Mouse (Mus musculus): ENCODE measurements around the gene Myh13. TPM values are rescaled to one million over a fixed set of nuclear protein-coding genes. Genes with fewer than 3 reads are reported as not detected.

Myh13 gene
- polyA plus RNA-seq, 1 experiment from 2014 or later, result 0.13 TPM

GRCm38 (mm10) chr11:67362236-67362635, 40.8 kb downstream of the Myh13 start:
- Histone ChIP-seq H3K9ac (replicated peaks) (no peak overlapping the region), H3K4me1 (replicated peaks) (no peaks in the 10 kb centered on the region), H3K36me3 (no peaks in the 10 kb centered on the region), H3K27me3 (no peaks in the 10 kb centered on the region), H3K27ac (no peak overlapping the region), H3K9me3 (no peaks in the 10 kb centered on the region), H3K4me2 (no peak overlapping the region), H3K4me3 (replicated peaks) (no peak overlapping the region)
- ATAC-seq (ENCODE audit: insufficient number of reproducible peaks, insufficient read depth, low FRiP score, low TSS enrichment, low read depth), result no peak
- 67% methylated on average over 3 of the region's 3 CpGs for WGBS

GRCm38 (mm10) chr11:67364551-67364950, 43.1 kb downstream of the Myh13 start:
- Histone ChIP-seq H3K9me3 (no peaks in the 10 kb centered on the region), H3K4me2 (no peak overlapping the region), H3K36me3 (no peaks in the 10 kb centered on the region), H3K4me1 (replicated peaks) (no peaks in the 10 kb centered on the region), H3K27ac (no peak overlapping the region), H3K27me3 (no peaks in the 10 kb centered on the region), H3K4me3 (replicated peaks) (no peak overlapping the region), H3K9ac (replicated peaks) (no peak overlapping the region)
- ATAC-seq (ENCODE audit: insufficient number of reproducible peaks, insufficient read depth, low FRiP score, low TSS enrichment, low read depth), result no peak
- 89% methylated on average over 12 of the region's 12 CpGs for WGBS

- ATAC-seq (ENCODE audit: insufficient number of reproducible peaks, insufficient read depth, low FRiP score, low TSS enrichment, low read depth), result no peak
- WGBS, result 87% methylated on average over 14 of the region's 14 CpGs
- no peak overlapping the region for H3K9ac ChIP-seq (replicated peaks)
- H3K27ac ChIP-seq, result no peak overlapping the region
- no peak overlapping the region for H3K4me3 ChIP-seq (replicated peaks)
- H3K9me3 ChIP-seq, result no peaks in the 10 kb centered on the region
- H3K27me3 ChIP-seq, result no peaks in the 10 kb centered on the region
- H3K4me2 ChIP-seq, result no peak overlapping the region
- H3K4me1 ChIP-seq (replicated peaks), result no peaks in the 10 kb centered on the region
- no peaks in the 10 kb centered on the region for H3K36me3 ChIP-seq
These were observed 43.7 kb downstream of the Myh13 start for GRCm38 (mm10) chr11:67364986-67365721.

- Histone ChIP-seq H3K4me2 (no peak overlapping the region), H3K9ac (replicated peaks) (no peak overlapping the region), H3K9me3 (no peaks in the 10 kb centered on the region), H3K27ac (no peak overlapping the region), H3K27me3 (no peaks in the 10 kb centered on the region), H3K36me3 (no peaks in the 10 kb centered on the region), H3K4me1 (replicated peaks) (no peaks in the 10 kb centered on the region), H3K4me3 (replicated peaks) (no peak overlapping the region)
- ATAC-seq (ENCODE audit: insufficient number of reproducible peaks, insufficient read depth, low FRiP score, low TSS enrichment, low read depth), result no peak
- 84% methylated on average over 9 of the region's 9 CpGs for WGBS
These were observed 45.5 kb downstream of the Myh13 start for GRCm38 (mm10) chr11:67366936-67367335.

- Histone ChIP-seq H3K27ac (no peak overlapping the region), H3K36me3 (no peaks in the 10 kb centered on the region), H3K9me3 (no peaks in the 10 kb centered on the region), H3K9ac (replicated peaks) (no peak overlapping the region), H3K4me1 (replicated peaks) (no peaks in the 10 kb centered on the region), H3K4me2 (no peak overlapping the region), H3K4me3 (replicated peaks) (no peak overlapping the region), H3K27me3 (no peaks in the 10 kb centered on the region)
- 66% methylated on average over 2 of the region's 2 CpGs for WGBS
- peak; percentile 47; the same call in 1 of the 2 replicates for ATAC-seq (ENCODE audit: insufficient number of reproducible peaks, insufficient read depth, low FRiP score, low TSS enrichment, low read depth)
These were observed 51.9 kb downstream of the Myh13 start for GRCm38 (mm10) chr11:67373333-67373732.

- no peak overlapping the region for H3K9ac ChIP-seq (replicated peaks)
- no peak for ATAC-seq (ENCODE audit: insufficient number of reproducible peaks, insufficient read depth, low FRiP score, low TSS enrichment, low read depth)
- no peak overlapping the region for H3K27ac ChIP-seq
- H3K4me1 ChIP-seq (replicated peaks), result no peaks in the 10 kb centered on the region
- no peaks in the 10 kb centered on the region for H3K9me3 ChIP-seq
- peaks cover 4% of the 10 kb centered on the region; the same call in 1 of the 2 replicates for H3K27me3 ChIP-seq
- no peak overlapping the region for H3K4me3 ChIP-seq (replicated peaks)
- no peaks in the 10 kb centered on the region for H3K36me3 ChIP-seq
- no peak overlapping the region for H3K4me2 ChIP-seq
These were observed 54.9 kb downstream of the Myh13 start for GRCm38 (mm10) chr11:67376308-67376707.

GRCm38 (mm10) chr11:67379703-67380510, 58.4 kb downstream of the Myh13 start:
- H3K4me3 ChIP-seq (replicated peaks), result no peak overlapping the region

GRCm38 (mm10) chr11:67381833-67382232, 60.4 kb downstream of the Myh13 start:
- no peak overlapping the region for H3K4me2 ChIP-seq
- no peaks in the 10 kb centered on the region for H3K36me3 ChIP-seq
- no peak for ATAC-seq (ENCODE audit: insufficient number of reproducible peaks, insufficient read depth, low FRiP score, low TSS enrichment, low read depth)
- no peaks in the 10 kb centered on the region for H3K9me3 ChIP-seq
- H3K4me1 ChIP-seq (replicated peaks), result no peaks in the 10 kb centered on the region
- no peak overlapping the region for H3K9ac ChIP-seq (replicated peaks)
- peaks cover 4% of the 10 kb centered on the region; the same call in 1 of the 2 replicates for H3K27me3 ChIP-seq
- 66% methylated on average over 4 of the region's 4 CpGs for WGBS
- H3K27ac ChIP-seq, result no peak overlapping the region
- H3K4me3 ChIP-seq (replicated peaks), result no peak overlapping the region

More at GRCm38 (mm10) chr11:67379703-67380510, 58.4 kb downstream of the Myh13 start:
- Histone ChIP-seq H3K4me1 (replicated peaks) (no peaks in the 10 kb centered on the region), H3K27me3 (peaks cover 4% of the 10 kb centered on the region; the same call in 1 of the 2 replicates), H3K4me2 (no peak overlapping the region), H3K9ac (replicated peaks) (no peak overlapping the region), H3K36me3 (no peaks in the 10 kb centered on the region), H3K9me3 (no peaks in the 10 kb centered on the region), H3K27ac (no peak overlapping the region)
- 38% methylated on average over 10 of the region's 10 CpGs for WGBS
- ATAC-seq (ENCODE audit: insufficient number of reproducible peaks, insufficient read depth, low FRiP score, low TSS enrichment, low read depth), result no peak

GRCm38 (mm10) chr11:67384653-67385052, 63.2 kb downstream of the Myh13 start:
- ATAC-seq (ENCODE audit: insufficient number of reproducible peaks, insufficient read depth, low FRiP score, low TSS enrichment, low read depth), result no peak
- H3K9me3 ChIP-seq, result peaks cover 5% of the 10 kb centered on the region; the same call in 1 of the 2 replicates
- no peak overlapping the region for H3K4me3 ChIP-seq (replicated peaks)
- H3K36me3 ChIP-seq, result no peaks in the 10 kb centered on the region
- 88% methylated on average over 7 of the region's 7 CpGs for WGBS
- H3K27ac ChIP-seq, result no peak overlapping the region
- no peak overlapping the region for H3K9ac ChIP-seq (replicated peaks)
- H3K4me1 ChIP-seq (replicated peaks), result no peaks in the 10 kb centered on the region
- no peak overlapping the region for H3K4me2 ChIP-seq
- peaks cover 4% of the 10 kb centered on the region; the same call in 1 of the 2 replicates for H3K27me3 ChIP-seq

GRCm38 (mm10) chr11:67386815-67387415, 65.5 kb downstream of the Myh13 start:
- Histone ChIP-seq H3K9ac (replicated peaks) (no peak overlapping the region), H3K27me3 (no peaks in the 10 kb centered on the region), H3K27ac (no peak overlapping the region), H3K9me3 (peaks cover 5% of the 10 kb centered on the region; the same call in 1 of the 2 replicates), H3K36me3 (no peaks in the 10 kb centered on the region), H3K4me1 (replicated peaks) (no peaks in the 10 kb centered on the region), H3K4me3 (replicated peaks) (no peak overlapping the region), H3K4me2 (no peak overlapping the region)
- no peak for ATAC-seq (ENCODE audit: insufficient number of reproducible peaks, insufficient read depth, low FRiP score, low TSS enrichment, low read depth)
- WGBS, result 33% methylated on average over 8 of the region's 8 CpGs

GRCm38 (mm10) chr11:67390679-67391384, 69.4 kb downstream of the Myh13 start:
- Histone ChIP-seq H3K36me3 (no peaks in the 10 kb centered on the region), H3K27me3 (no peaks in the 10 kb centered on the region), H3K9ac (replicated peaks) (no peak overlapping the region), H3K4me2 (no peak overlapping the region), H3K9me3 (peaks cover 5% of the 10 kb centered on the region; the same call in 1 of the 2 replicates), H3K4me3 (replicated peaks) (no peak overlapping the region), H3K27ac (no peak overlapping the region), H3K4me1 (replicated peaks) (no peaks in the 10 kb centered on the region)
- ATAC-seq (ENCODE audit: insufficient number of reproducible peaks, insufficient read depth, low FRiP score, low TSS enrichment, low read depth), result no peak
- 81% methylated on average over 3 of the region's 3 CpGs for WGBS
